Mouse (Mus musculus) v-Abl transformed pro-B cells (cell line): ENCODE measurements around the gene Ccdc185.

Experiments used
- in situ Hi-C, 2 experiments: fragments of 400-800 bp; cut with MboI; formaldehyde crosslinking; loops; one replicate each; pipeline ENCODE4 v1.15.1; 2025; ENCODE audit not compliant: unreplicated experiment in 2 of 2

The Ccdc185 gene

GRCm38 (mm10) chr1:182747834-182748233 lies 1.1 kb downstream of the Ccdc185 start:
- in situ Hi-C loops: no loop called here

DNA sequence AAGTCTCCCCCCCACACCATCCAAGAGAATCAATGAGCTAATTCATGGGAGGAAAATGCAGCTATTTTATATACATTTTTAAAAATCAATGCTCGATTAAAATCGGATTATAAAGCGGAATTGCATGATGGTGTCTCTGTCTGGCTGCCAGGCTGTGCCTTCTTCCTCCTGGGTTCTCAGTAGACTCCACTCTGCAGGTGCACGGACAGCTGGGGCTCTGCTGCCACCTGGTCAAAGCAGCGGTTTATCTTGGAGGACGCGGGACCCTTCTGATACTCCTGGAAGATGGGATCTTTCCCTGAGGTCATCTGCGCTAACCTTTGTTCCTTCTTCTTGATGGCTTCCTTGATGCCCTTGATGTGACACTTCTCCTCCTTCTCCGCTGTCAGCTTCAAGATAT lies 1.9 kb downstream of the Ccdc185 start:
- in situ Hi-C loops: no loop called here

DNA sequence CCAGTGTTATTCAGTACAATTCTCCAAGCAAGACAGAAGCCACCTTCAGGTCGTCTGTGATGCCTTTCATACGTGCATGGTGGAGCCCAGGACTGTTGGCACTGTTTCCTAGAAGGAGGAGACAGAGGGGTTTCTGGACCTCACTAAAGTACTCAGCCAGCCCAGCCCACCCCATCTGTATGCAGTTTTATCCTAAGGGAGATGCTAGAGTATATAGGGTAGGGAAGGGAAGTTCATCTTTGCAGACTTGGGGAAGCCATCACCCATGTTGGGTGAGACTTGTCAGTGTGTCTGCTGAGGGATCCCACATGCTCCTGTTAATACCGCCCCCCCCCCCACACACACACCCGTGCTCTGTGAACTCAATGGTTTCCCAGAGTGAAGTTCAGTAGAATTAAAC lies 13.1 kb downstream of the Ccdc185 start:
- in situ Hi-C loops: no loop called here

DNA sequence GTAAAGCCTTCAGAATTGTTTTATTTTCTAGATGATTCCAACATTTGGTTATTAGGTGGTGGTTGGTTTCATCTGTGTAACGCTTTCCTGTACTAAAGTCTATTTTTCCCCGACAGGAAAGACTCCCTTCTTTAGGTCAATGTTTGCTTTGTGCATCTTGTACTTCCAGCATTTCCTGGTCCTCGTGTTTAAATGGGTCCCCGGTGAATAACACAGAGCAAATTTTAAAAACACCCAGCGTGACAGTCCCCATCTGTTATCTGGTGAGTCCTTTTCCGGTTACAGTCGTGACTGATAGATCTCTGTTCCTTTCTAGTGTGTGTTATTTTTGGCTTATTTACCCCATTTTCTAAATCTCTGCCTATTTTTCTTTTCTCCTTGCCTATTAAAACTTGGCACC lies 16.3 kb downstream of the Ccdc185 start:
- in situ Hi-C loops: no loop called here

DNA sequence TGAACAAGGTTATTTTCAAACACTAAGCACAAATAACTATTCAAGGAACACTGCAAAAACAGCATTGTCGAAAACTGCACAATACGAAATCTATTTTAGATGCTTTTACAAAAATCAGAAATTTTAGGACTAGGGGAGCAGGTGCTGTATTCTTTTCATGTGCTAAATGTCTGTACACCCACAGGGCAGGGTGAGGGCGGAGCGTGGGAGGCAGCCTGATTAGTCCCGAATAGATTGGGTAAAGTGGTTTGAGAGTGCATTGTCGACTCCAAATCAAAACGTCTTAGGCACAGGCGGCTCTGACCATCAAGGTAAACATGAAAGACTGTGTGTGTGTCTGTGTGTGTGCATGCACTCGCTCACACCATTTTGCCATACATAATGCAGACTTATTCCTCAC lies 20.0 kb downstream of the Ccdc185 start:
- in situ Hi-C loops: no loop called here

DNA sequence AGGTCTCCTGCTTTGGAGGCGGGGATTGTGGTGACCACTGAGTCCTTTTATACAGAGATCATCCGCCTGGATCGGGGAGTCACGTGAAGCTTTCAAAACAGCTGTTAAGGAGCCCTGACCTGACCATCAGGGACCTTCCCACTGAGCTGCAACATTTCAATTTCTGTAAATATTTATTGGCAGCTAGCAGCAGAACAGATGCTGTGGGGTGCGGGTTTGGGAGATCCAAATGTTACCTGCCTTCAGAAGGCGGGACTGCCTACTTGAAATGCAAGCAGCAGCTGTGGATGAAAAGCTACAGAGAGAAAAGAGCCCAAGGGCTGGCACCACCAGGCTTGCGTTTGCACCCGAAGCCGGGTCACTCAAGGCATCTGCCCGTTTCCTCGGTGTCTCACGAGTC lies 21.4 kb downstream of the Ccdc185 start:
- in situ Hi-C loops: no loop called here

DNA sequence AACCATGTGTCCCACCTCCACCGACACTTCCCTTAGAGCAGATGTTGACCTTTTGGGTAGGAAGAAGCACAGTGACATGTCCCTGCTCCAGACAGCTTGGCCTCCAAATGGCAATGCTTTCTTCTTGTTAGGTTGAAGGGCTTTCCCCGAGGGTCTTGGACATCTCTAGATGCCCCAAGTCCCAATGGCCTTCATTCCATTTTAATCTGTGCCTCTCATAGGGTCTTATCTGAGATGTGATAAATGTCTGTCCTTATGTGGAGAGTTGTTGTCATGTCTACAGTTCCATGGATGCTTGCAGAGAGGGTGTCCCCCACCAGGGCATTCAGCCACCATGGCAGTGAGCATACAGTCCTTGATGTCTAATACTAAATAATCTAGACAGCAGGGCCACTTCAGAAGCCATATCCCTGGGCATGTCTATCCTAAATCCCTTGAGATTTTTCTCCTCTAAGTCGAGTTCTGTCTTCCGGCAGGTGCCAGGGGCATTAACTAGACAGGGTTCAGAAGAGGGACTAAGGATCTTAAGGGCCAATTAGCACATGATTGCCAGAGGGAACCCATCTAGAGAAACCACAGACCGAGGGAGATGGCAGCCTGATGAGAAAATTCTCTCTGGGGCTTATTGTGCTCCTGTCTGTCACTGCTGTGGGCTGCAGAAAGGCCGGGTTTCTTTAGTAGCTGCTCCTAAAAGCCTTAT lies 34.6 kb downstream of the Ccdc185 start:
- in situ Hi-C loops: no loop called here

GRCm38 (mm10) chr1:182711360-182711933 lies 37.5 kb downstream of the Ccdc185 start:
- in situ Hi-C loops: no loop called here

GRCm38 (mm10) chr1:182707459-182707858 lies 41.5 kb downstream of the Ccdc185 start:
- in situ Hi-C loops: no loop called here

DNA sequence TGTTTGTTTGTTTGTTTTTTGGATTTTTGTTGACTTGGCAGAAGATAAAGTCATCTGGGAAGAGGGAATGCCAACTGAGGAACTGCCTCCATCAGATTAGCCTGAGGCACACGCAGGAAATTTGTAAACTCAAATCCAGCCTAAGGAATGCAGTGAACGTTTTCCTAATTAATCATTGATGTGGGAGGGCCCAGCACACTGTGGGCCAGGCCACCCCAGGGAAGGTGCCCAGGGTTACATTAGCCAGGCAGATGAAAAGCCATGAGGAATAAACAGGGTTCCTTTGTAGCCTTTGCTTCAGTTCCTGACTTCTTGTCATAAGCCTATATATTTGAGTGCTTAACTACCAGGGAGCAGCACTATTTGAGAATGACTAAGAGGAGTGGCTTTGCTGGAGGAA lies 44.1 kb downstream of the Ccdc185 start:
- in situ Hi-C loops: no loop called here

DNA sequence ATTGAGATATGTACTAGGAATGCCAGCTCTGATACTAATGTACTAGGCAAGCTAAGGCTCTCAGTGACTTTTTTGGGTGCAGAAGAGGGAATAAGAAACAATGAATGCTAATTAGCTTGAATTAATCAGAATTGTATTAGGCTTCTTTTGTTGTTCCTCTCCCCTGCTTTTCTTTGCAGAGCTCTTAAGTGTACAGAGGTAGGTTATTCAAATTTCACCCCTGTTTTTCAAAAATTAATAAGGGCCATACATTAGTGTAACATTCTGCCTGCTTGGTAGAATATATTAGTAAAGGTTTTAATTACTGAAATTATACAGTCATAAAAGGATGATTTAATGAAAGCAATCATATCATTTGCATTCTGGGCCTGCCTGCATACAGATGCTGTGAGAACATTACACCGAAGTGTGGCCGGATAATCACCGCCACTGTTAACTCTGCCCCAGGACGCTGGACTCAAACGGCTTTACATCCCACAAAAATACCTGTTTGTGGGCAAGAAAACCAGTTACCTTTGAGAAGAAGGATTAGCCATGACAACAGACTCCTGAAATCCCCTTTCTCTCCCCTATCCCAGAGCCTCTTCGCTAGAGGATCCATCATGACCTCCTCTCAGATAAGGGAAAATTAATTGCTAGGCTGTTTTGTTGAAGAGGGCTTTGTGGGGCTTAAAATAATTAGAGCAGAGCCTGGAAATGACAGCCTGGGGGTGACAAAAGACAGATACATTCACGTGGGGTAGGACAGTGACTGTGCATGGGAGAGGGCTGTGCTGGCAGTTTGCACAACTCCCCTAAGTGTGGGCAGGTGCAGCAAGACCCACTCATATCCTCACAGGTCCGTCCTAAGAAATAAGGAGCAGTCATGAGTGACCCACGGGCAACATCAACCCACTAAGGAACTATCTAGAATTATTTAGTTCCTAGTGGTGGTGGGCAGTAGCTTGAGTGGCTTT lies 49.3 kb downstream of the Ccdc185 start:
- in situ Hi-C loops: no loop called here
